Comparison of ENCODE assay signal across 15 mouse cellular contexts in the genomic region with DNA sequence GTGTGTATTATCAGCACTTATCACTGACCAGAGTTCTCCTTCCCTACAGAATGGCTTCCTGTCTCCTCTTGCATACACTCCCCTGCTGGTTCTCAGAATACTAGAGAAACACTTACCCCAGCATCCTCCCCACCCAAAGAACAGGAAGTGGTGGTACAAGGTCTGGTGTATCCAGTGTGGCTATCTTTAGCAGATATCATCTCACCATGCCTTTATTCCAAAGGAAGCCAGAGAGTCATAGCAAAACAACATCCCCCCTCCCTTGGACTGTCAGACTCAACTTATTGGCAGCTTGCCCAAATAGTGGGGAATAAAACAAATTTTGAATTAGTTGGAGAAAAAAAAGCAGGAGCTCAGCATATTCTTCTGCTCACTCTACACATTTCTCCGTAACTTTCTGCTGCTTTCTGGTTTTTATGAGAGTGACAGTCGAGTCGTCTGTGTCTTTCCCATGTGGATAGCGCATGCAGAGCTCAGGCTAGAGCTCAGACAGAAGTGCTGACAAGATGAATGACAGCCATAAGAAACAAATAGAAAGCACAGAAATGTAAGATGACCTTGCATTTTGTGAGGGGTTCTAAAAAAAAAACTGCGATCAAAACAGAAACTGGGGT. TPM values are rescaled to one million over a fixed set of nuclear protein-coding genes. Genes with fewer than 3 reads are reported as not detected.
DNase-seq lines count a peak whose midpoint lies in the region; ATAC-seq and TF ChIP-seq lines count a peak whose summit lies in the region.
"Had no signal": no experiment of that assay in that cellular context is flagged by ENCODE, and none has a peak within 500 bp of the region (broad histone marks: within the 10 kb centered on the region; RNA-seq: fewer than 3 reads in every experiment).

No protein-coding gene starts in this region.

- WGBS in forebrain, embryonic 14.5 days, result 69% methylated on average over 5 of the region's 5 CpGs
- WGBS in forebrain, embryonic 11.5 days, result 87% methylated on average over 5 of the region's 5 CpGs
- 42% methylated on average over 5 of the region's 5 CpGs for WGBS in kidney, embryonic 15.5 days
- WGBS in midbrain, embryonic 14.5 days, result 79% methylated on average over 5 of the region's 5 CpGs
- 85% methylated on average over 5 of the region's 5 CpGs for WGBS in midbrain, embryonic 11.5 days

- no peak overlapping the region for H3ac ChIP-seq in myocyte (ENCODE audit: control insufficient read depth, insufficient read length)

- ATAC-seq in forebrain, embryonic 14.5 days, result peak; percentile 64; the same call in 1 of the 2 replicates
- ATAC-seq in forebrain, embryonic 11.5 days (replicated peaks; ENCODE audit: low FRiP score), result no peak
- no peak for ATAC-seq in kidney, embryonic 15.5 days (replicated peaks; ENCODE audit: low FRiP score)
- ATAC-seq in midbrain, embryonic 14.5 days (ENCODE audit: low FRiP score, low TSS enrichment), result no peak
- no peak for ATAC-seq in midbrain, embryonic 11.5 days (ENCODE audit: low FRiP score)
- ATAC-seq: activated CD4-positive, CD25-positive, alpha-beta regulatory T cell, adult 4 months had no signal

- no peaks in the 10 kb centered on the region for H3K79me2 ChIP-seq in myocyte (ENCODE audit: control insufficient read depth, insufficient read depth)

- no peaks in the 10 kb centered on the region for H3K9me3 ChIP-seq in forebrain, embryonic 14.5 days (replicated peaks; ENCODE audit: control insufficient read depth, low read length)
- no peaks in the 10 kb centered on the region for H3K9me3 ChIP-seq in forebrain, embryonic 11.5 days (ENCODE audit: control insufficient read depth, low read length)
- H3K9me3 ChIP-seq in kidney, embryonic 15.5 days (replicated peaks), result no peaks in the 10 kb centered on the region
- no peaks in the 10 kb centered on the region for H3K9me3 ChIP-seq in midbrain, embryonic 14.5 days (ENCODE audit: control insufficient read depth, low read length)
- no peaks in the 10 kb centered on the region for H3K9me3 ChIP-seq in midbrain, embryonic 11.5 days (ENCODE audit: control insufficient read depth, low read length)
- H3K9me3 ChIP-seq: liver, embryonic 13.5 days; midbrain, embryonic 10.5 days had no signal

- no peak overlapping the region for H3K4me3 ChIP-seq in forebrain, embryonic 14.5 days (ENCODE audit: low read depth, low read length)
- no peak overlapping the region for H3K4me3 ChIP-seq in forebrain, embryonic 11.5 days (ENCODE audit: low read depth, low read length)
- no peak overlapping the region for H3K4me3 ChIP-seq in kidney, embryonic 15.5 days (replicated peaks)
- H3K4me3 ChIP-seq in midbrain, embryonic 14.5 days (replicated peaks; ENCODE audit: low read depth, low read length), result no peak overlapping the region
- H3K4me3 ChIP-seq in midbrain, embryonic 11.5 days (ENCODE audit: low read depth, low read length), result no peak overlapping the region
- H3K4me3 ChIP-seq in myocyte, result no peak overlapping the region
- H3K4me3 ChIP-seq: heart, adult 2 months; liver, embryonic 13.5 days; midbrain, embryonic 10.5 days had no signal

- no peak overlapping the region for H3K4me2 ChIP-seq in forebrain, embryonic 14.5 days (ENCODE audit: low read length)
- H3K4me2 ChIP-seq in forebrain, embryonic 11.5 days (ENCODE audit: low read depth, low read length, severe bottlenecking), result no peak overlapping the region
- H3K4me2 ChIP-seq in kidney, embryonic 15.5 days, result 0 out of 2 replicates have a peak overlapping the region, but pooled peaks have one; percentile 28
- H3K4me2 ChIP-seq in midbrain, embryonic 14.5 days (ENCODE audit: low read length), result no peak overlapping the region
- H3K4me2 ChIP-seq in midbrain, embryonic 11.5 days, result no peak overlapping the region
- H3K4me2 ChIP-seq in myocyte (ENCODE audit: low read depth), result peak overlapping the region; percentile 45
- H3K4me2 ChIP-seq: liver, embryonic 13.5 days had no signal

- peak; percentile 64 for DNase-seq in forebrain, embryonic 14.5 days (ENCODE audit: low spot score)
- no peak for DNase-seq in forebrain, embryonic 11.5 days (ENCODE audit: low spot score)
- no peak for DNase-seq in kidney, adult 11 months
- peak; percentile 36 for DNase-seq in midbrain, embryonic 14.5 days
- no peak for DNase-seq in midbrain, embryonic 11.5 days (ENCODE audit: low spot score, missing footprints)
- no peak for DNase-seq in left cerebral cortex, postnatal 25 days (ENCODE audit: low spot score in 2 of 2)
- DNase-seq: cerebellum, adult 9-11 months; heart, adult 2 months; liver, embryonic 13.5 days had no signal

- intact Hi-C loops in left cerebral cortex, postnatal 25 days (cut with DNase I), result no loop called here

- no peak overlapping the region for H3K27ac ChIP-seq in forebrain, embryonic 14.5 days (ENCODE audit: low read depth, low read length)
- no peak overlapping the region for H3K27ac ChIP-seq in forebrain, embryonic 11.5 days (ENCODE audit: low read depth, low read length)
- H3K27ac ChIP-seq in kidney, embryonic 15.5 days, result no peak overlapping the region
- no peak overlapping the region for H3K27ac ChIP-seq in midbrain, embryonic 14.5 days (replicated peaks; ENCODE audit: low read depth, low read length)
- H3K27ac ChIP-seq in midbrain, embryonic 11.5 days (ENCODE audit: low read depth, low read length), result no peak overlapping the region
- H3K27ac ChIP-seq: heart, adult 2 months; liver, embryonic 13.5 days; midbrain, embryonic 10.5 days had no signal

- no peak overlapping the region for H3K9ac ChIP-seq in forebrain, embryonic 14.5 days (ENCODE audit: low read length)
- no peak overlapping the region for H3K9ac ChIP-seq in forebrain, embryonic 11.5 days (ENCODE audit: low read length)
- H3K9ac ChIP-seq in kidney, embryonic 15.5 days, result no peak overlapping the region
- H3K9ac ChIP-seq in midbrain, embryonic 14.5 days (replicated peaks; ENCODE audit: low read length), result no peak overlapping the region
- H3K9ac ChIP-seq in midbrain, embryonic 11.5 days (ENCODE audit: low read length), result no peak overlapping the region
- H3K9ac ChIP-seq: liver, embryonic 13.5 days had no signal

- no peaks in the 10 kb centered on the region for H3K27me3 ChIP-seq in forebrain, embryonic 14.5 days (replicated peaks; ENCODE audit: control insufficient read depth, insufficient read depth, low read length)
- no peaks in the 10 kb centered on the region for H3K27me3 ChIP-seq in forebrain, embryonic 11.5 days (ENCODE audit: control insufficient read depth, insufficient read depth, low read length)
- no peaks in the 10 kb centered on the region for H3K27me3 ChIP-seq in kidney, embryonic 15.5 days
- H3K27me3 ChIP-seq in midbrain, embryonic 14.5 days (ENCODE audit: control insufficient read depth, insufficient read depth, low read length), result no peaks in the 10 kb centered on the region
- no peaks in the 10 kb centered on the region for H3K27me3 ChIP-seq in midbrain, embryonic 11.5 days (ENCODE audit: control insufficient read depth, insufficient read depth, low read length)
- no peaks in the 10 kb centered on the region for H3K27me3 ChIP-seq in myocyte (ENCODE audit: control insufficient read depth, insufficient read depth, insufficient read length)
- H3K27me3 ChIP-seq: liver, embryonic 13.5 days had no signal

- H3K36me3 ChIP-seq in forebrain, embryonic 14.5 days (ENCODE audit: control insufficient read depth, insufficient read depth, low read length), result no peaks in the 10 kb centered on the region
- no peaks in the 10 kb centered on the region for H3K36me3 ChIP-seq in forebrain, embryonic 11.5 days (ENCODE audit: control insufficient read depth, insufficient read depth, low read length)
- H3K36me3 ChIP-seq in kidney, embryonic 15.5 days, result no peaks in the 10 kb centered on the region
- H3K36me3 ChIP-seq in midbrain, embryonic 14.5 days (ENCODE audit: control insufficient read depth, insufficient read depth, low read length), result no peaks in the 10 kb centered on the region
- no peaks in the 10 kb centered on the region for H3K36me3 ChIP-seq in midbrain, embryonic 11.5 days (ENCODE audit: control insufficient read depth, insufficient read depth, low read length)
- no peaks in the 10 kb centered on the region for H3K36me3 ChIP-seq in myocyte (ENCODE audit: control insufficient read depth, insufficient read depth)
- H3K36me3 ChIP-seq: G1E; liver, embryonic 13.5 days; midbrain, embryonic 10.5 days had no signal

- no peaks in the 10 kb centered on the region for H3K4me1 ChIP-seq in forebrain, embryonic 14.5 days (ENCODE audit: control insufficient read depth, insufficient read depth, low read length)
- H3K4me1 ChIP-seq in forebrain, embryonic 11.5 days (replicated peaks; ENCODE audit: control insufficient read depth, insufficient read depth, low read length), result no peaks in the 10 kb centered on the region
- H3K4me1 ChIP-seq in kidney, embryonic 15.5 days, result peaks cover 6% of the 10 kb centered on the region; the same call in 1 of the 2 replicates
- H3K4me1 ChIP-seq in midbrain, embryonic 14.5 days (ENCODE audit: control insufficient read depth, insufficient read depth, low read length), result no peaks in the 10 kb centered on the region
- H3K4me1 ChIP-seq in midbrain, embryonic 11.5 days (ENCODE audit: control insufficient read depth, insufficient read depth, low read length), result no peaks in the 10 kb centered on the region
- H3K4me1 ChIP-seq: liver, embryonic 13.5 days; midbrain, embryonic 10.5 days had no signal

- TF ChIP-seq POLR2A in myocyte (IDR thresholded peaks at IDR 0.05; ENCODE audit: insufficient read length, low read depth), result no peak

TF ChIP-seq in myocyte, 11 proteins besides CTCF, POLR2A, EP300 and RAD21:
- TF ChIP-seq MAX (IDR thresholded peaks at IDR 0.05; ENCODE audit: low read depth), result no peak
- no peak for TF ChIP-seq CEBPB (IDR thresholded peaks at IDR 0.05; ENCODE audit: insufficient read depth, poor library complexity, severe bottlenecking)

RNA-seq across cellular contexts. Expression of a gene that starts 15.0 kb away (rescaled TPM):
- polyA plus RNA-seq in forebrain, embryonic 14.5 days (2014; fragmentation: Nextera tagmentation; extraction: Ambion mirVana), result 0.05 and 0.20 TPM in 2 replicates
- 0.09 TPM in 1 of 2 replicates, not detected in the other for polyA plus RNA-seq in forebrain, embryonic 11.5 days (2014; fragmentation: Nextera tagmentation; extraction: Ambion mirVana)
- polyA plus RNA-seq in kidney, embryonic 15.5 days (2015; fragmentation: Nextera tagmentation; extraction: Ambion mirVana), result 0.67 and 1.8 TPM in 2 replicates
- polyA plus RNA-seq in midbrain, embryonic 14.5 days (2014; fragmentation: Nextera tagmentation; extraction: Ambion mirVana), result not detected in 2 replicates
- 0.04 and 0.07 TPM in 2 replicates for polyA plus RNA-seq in midbrain, embryonic 11.5 days (2014; fragmentation: Nextera tagmentation; extraction: Ambion mirVana)
- polyA plus RNA-seq in myocyte (2012; fragmentation: generic; extraction: Trizol), result 0.01 TPM
- total RNA-seq in left cerebral cortex, postnatal 25 days (2021), result under 1 TPM; 0.16 to 0.30 TPM
- total RNA-seq: heart, adult 2 months; layer of hippocampus, adult 18-20 months had no signal
- polyA plus RNA-seq: G1E had no signal

Comparison
In these comparisons a context has a peak if more than half of its experiments do, and no peak if none do; other contexts are left out.
1. DNase-seq: peak in forebrain, embryonic 14.5 days (single experiment) and midbrain, embryonic 14.5 days (single experiment); none in forebrain, embryonic 11.5 days (single experiment), kidney, adult 11 months (single experiment), midbrain, embryonic 11.5 days (single experiment) and left cerebral cortex, postnatal 25 days (0 of 2).
2. H3K4me2 ChIP-seq: peak in kidney, embryonic 15.5 days (single experiment) and myocyte (single experiment); none in forebrain, embryonic 14.5 days (single experiment), forebrain, embryonic 11.5 days (single experiment), midbrain, embryonic 14.5 days (single experiment) and midbrain, embryonic 11.5 days (single experiment).